Mouse (Mus musculus) lung, adult 2 months (tissue): ENCODE measurements at regions not wholly inside any gene's neighbourhood (a gene's known extent, or its start where the extent isn't known, plus 50 kb on each side); places are given as distances from the start of the nearest gene placed in this dataset.

Experiments used
- CTCF ChIP-seq: fragments of 200-500 bp; IDR thresholded peaks from 2 replicates; pipeline ENCODE4 v1.5.1; 2011; ENCODE audit warnings: mild to moderate bottlenecking, low read length, control low read depth; ENCODE audit not compliant: insufficient read depth
- POLR2A ChIP-seq: fragments of 200-500 bp; IDR thresholded peaks from 2 replicates; pipeline ENCODE4 v1.6.1; 2011; ENCODE audit warnings: low read depth, mild to moderate bottlenecking, control low read depth, low read length, borderline replicate concordance; ENCODE audit errors: extremely low read depth

GRCm38 (mm10) chr10:96273607-96274365 is 137.4 kb downstream of the Gm5426 start:
- TF ChIP-seq POLR2A = no peak
- TF ChIP-seq CTCF = no peak
